Mouse (Mus musculus) c-Kit-positive CD71-positive TER-119-positive erythroid progenitor cells, embryonic 14.5 days (primary cell): ENCODE data around the gene Card10.
"Not testable (repeated sequence)": the region's sequence is repeated elsewhere in the genome, so short reads cannot be mapped to it uniquely, and the experiment has no call there.

Experiments
- DNase-seq: peaks from one replicate; pipeline ENCODE4 v3.0.0-alpha.2; 2013; ENCODE audit warnings: low spot score

Gene Card10

DNA sequence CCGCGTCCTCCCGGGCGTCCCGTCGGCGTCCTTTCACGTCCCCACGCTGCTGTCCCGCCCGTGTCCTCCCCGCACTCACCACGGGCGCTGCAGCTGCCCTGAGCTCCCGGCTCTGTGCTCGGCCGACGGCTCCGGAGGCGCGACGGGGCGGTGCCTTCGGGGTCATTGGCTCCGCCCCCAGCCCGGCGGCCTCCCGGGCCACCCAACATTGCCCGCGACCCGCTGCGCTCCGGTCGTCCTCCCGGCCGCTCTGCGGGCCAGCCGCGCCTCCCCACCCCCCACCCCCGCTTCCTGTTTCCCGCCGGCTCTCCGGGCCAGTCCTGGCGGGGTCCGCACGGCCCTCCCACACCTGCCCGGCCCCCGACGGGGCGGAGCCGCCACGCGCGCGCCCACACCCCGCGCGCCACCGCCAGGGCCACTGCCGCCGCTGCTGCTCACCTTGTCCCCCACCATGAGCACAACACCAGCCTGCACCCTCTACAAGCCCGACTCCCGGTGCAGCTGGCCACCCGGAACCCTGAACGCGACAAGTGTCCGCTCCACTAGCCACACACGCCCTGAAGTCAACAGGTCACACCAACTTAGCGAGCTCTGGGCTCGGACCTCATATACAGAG lies at the start of gene Card10:
Gene Card10 (minus strand): TSS at position 267 of the 616 bp plus-strand sequence.
- no peak for DNase-seq

DNA sequence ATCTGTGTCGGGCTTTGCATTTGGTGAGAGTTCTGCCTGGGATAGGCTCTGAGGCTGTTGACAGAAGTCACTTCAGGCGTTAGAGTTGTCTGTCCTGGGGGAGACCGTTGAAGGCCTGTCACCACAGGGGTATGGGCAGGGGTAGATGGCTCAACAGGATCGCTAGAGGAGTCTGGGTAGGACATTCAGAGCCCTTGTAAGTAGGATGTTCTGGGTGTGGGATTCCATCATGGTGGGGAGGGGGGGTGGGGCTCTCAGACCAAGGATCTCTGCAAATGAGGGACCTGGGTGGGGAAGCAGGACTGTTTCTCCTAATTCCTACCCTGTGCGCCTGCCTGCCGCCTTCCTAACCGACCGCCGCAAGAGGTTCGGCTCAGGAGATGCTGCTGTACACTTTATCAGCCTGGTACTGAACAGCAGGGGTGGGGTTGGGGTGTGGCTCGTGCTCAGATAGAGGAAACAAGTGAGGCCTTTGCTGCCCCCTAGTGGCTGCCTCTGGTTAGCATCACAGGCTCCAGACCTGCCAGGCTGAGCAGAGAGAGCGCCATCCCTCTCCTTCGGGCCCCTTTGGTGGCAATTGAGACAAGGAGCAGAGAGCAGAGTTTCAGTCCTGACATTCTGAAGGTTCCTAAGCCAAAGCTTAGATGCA lies 48.8 kb upstream of the Card10 start:
- DNase-seq = peak; percentile 97

DNA sequence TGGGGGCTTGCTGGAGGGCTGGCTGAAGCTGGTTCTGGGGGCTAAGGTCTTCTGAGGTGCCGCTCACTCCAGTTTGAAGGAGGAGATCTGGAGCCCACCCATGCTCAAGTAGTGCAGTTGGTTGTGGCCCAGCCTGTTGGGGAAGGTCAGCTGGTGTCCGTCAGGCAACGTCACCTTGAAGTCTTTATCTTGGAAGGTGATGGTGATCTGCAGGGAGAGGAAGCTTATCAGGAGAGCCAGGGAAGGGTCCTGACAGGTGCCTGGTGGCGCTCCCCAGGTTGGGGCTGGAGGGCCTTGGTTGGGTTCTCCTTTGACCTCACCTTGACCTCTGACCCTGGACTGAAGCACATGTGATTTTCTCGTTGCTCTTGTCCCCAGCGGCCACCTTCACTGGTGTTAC lies 48.1 kb upstream of the Card10 start:
- no peak for DNase-seq

DNA sequence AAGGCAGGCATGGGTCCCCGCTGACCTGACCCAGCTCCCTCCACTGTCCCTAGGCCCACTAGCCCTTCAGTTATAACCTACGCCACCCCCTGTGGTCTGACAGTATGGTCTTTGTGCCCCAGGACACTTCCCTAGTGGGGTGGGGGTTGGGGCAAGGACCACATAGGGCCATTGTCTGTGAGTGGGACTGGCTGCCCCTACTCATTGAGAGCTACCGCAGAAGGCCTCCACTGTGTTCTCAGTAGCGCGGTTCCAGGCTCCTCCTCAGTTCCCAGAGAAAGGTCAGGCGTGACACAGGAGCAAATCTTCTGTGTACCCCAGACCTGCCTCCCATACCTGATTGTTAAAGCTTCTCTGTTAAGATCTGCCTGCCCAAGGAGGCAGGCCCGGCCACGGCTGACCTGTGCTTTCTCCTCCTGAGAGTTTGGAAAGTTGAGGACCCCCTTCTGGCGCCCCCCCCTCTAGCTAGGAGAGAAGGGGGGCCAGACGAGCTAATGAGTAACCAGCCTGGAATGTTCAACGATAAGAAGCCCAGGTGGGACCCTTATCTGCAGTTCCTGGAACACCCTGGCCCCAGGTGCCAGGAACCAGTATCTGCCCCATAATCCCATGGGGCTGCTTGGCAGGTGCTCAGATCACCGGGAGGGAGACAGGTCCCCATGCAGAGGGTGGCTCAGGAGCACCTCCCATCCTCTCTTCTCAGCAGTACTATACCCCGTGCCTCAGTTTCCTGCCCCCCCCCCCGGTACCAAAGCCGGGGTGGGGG lies 47.4 kb upstream of the Card10 start:
- no peak for DNase-seq

DNA sequence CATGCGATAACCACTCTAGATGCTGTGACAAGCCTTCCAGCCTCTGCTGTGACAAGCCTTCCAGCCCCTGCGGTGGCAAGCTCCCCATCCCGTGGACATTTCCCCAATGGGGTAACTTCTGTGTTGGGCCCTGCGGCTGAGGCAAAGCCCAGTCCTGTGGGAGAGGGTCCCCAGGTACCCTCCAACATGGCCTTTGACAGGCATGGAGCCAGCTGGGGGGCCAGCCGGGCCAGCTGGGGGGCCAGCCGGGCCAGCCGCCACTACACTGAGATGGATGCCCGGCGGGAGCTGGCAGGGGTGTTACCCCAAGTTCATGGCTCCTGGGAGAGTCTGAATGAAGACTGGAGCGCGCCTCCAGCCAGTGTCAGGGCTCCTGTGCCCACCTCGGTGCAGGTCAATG lies 46.6 kb upstream of the Card10 start:
- DNase-seq = no peak

DNA sequence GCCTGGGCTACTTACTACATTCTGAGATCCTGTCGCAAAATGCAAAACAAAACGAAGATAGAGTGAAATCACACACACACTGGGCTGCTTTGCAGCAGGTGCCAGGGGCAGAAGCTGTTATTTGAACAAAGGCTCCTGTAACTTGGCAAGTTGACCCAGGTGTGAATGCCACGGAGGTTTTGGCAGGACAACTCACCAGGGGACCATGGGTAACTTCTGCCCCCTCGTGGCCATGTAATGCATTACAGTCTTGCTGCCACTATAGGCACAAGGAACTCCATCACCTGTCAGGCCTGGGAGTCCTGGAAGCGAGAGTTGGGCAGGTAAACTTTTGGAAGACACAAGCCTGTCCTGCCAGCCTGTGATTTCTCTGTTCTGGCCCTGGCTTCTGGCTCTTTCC lies 45.6 kb upstream of the Card10 start:
- DNase-seq = peak; percentile 80

DNA sequence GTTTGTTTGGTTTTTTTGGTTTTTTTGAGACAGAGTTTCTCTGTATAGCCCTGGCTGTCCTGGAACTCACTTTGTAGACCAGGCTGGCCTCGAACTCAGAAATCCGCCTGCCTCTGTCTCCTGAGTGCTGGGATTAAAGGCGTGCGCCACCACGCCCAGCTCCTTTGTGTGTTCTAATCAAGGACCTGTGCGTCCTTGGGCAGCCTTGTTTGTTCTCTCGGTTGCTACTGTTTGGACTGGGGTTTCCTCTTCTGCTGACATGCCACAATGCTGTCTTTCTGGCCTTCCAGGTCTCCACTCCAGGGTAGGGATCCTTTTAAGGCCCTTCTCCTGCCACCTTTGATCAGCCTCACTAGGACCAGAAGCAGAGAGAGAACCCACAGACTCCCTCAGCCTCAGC lies 44.0 kb upstream of the Card10 start:
- not testable (repeated sequence) for DNase-seq

DNA sequence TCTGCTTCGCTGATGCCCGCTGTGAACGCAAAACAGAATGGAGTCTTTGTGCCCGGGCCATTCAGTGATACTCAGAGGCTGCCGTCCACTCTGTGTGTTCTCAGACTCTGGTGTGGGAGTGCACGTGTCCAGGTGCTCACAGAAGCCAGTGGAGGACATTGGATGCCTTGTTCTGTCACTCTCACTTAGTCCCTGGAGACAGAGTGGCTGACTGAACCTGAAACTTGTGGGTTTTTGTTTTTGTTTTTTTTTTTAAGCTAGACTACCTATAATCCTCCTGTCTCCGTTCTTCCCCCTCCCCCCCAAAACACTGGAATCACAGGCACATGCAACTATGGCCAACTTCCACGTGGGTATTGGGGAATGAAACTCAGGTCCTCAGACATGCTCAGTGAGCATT lies 43.5 kb upstream of the Card10 start:
- DNase-seq = no peak

DNA sequence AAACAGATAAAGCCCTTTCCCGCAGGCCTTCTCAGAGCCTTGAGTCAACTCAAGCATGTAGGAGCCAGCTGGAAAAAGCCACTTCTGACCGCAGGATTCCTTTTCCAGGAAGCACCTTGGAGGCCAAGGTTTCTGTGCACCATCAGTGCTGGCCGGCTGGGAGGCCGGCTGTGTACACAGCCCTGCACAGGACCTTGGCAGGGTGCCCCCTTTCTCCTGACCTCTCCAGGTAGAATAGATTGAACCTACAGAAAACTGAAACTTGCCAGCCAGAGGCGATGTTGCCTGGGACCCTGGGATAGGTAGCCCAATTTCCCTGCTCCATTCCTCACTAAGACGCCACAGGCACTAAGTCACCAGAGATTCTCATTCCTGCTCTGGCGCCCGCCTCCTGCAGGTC lies 43.0 kb upstream of the Card10 start:
- no peak for DNase-seq

DNA sequence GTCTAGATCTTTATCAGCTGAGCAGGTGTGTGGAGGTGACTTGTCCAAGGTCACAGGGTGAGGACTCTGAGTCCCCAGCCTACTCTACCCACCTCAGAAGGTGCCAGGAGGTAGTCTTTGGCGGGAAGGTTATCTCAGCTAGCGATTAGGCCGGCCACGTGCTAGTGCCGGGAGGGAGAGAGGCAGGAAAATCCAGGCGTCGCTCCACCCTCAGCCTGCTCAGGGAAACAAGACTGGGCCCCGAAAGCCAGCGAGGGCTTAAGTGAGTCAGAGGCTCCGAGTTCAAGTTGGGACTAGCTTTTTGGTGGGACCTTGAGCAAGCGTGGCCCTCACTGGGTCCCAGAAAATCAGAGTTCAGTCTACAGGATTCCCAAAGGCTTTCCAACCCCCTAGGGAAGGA lies 42.5 kb upstream of the Card10 start:
- no peak for DNase-seq

DNA sequence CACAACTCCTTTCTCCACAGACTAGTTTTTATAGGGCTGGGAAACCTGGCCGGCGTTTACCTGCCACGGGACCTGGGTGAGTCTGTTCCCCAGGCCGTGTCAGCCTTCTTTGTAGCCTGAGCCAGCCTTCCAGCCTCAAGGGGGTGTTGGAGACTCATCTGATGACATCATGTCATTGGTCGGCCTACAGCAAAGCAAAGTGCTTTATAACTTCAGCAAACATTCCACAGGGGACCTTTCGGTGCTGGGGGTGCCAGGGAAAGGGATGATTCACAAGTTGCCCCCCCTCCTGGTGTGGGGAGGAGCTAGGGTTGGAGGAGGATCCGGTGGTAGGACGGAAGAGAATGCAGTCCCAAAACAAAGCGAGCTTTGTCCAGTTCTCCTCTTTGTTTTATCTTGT lies 41.9 kb upstream of the Card10 start:
- no peak for DNase-seq

DNA sequence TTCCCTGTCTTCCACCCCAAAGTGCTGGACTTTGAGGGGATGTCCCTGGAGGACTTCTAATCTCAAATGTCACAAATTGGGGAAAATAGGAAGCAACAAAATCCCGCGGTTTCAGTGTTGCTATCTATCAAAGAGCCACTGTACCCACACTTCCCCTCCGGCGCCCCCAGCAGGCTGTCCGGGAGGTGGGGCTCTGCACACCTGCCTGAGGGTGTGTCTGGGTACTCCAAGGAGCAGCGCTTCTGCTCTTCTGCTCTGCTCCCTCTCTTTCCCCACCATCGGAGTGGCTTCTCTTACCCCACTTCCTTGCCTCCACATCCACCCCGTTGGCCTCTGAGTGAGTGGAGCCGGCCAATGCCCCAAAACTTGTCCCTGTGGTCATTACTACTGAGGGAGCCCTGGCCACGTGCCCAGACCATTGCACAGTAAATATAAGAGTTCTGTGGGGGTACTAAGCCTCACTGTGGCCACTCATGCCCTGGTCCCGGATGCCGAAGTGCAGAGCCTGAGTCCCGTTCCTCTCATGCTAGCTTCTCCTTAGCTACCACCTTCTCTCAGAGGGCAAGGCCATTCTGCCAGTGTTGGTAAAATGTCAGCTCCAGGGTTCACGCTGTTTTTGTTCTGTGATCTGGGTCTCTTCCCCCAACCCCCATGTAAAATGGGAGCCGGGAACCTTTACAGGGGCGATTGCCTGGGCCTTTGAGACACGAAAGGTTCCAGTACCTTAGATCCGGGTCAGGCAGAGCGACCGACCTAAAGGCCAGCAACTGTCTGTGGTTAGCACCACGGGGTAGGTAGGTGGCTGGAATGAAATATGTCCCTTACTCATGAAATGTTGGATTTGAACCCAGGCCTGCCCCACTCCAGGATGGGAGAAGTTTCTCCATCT lies 41.0 kb upstream of the Card10 start:
- no peak for DNase-seq

DNA sequence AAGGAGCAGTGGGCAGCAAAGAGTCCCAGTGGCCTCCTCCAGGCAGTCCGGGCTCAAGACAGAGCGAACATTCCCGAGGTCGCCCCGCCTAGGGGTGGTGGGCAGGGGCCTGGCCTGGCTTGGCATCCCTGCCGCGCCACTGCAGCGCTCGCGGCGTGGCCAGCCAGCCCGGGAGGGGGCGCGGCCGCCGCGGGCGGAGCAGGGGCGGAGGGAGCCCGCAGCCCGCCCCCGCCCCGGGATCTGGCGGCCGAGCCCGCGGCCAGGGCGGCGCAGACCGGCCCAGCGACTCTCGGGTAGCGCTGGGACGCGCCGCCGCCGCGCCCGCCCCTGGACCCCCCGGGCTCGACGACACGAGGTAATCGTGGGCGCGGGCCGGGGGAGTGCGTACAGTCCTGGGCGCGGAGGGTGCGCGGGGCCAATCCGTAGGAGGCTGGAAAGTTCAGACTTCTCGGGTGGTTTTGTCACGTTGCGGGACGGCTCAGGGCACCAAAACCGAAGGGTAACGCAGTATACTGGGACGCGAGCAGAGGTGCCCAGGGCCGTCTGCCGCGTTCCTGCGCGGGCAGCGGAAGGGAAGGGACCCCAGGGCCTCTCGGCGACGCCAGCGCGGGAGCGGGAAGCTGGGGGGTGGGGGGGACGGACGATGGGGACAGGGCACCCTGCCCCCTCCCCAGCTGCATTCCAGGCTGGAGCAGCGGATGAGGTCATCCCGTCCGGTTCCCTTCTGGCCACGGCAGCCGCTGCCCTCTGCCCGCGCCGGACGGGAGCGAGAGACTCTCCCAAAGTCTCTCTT lies 39.7 kb upstream of the Card10 start, which contains the start of gene Cdc42ep1:
Gene Cdc42ep1 (plus strand): TSS at position 254 of the 793 bp plus-strand sequence.
- no peak for DNase-seq

DNA sequence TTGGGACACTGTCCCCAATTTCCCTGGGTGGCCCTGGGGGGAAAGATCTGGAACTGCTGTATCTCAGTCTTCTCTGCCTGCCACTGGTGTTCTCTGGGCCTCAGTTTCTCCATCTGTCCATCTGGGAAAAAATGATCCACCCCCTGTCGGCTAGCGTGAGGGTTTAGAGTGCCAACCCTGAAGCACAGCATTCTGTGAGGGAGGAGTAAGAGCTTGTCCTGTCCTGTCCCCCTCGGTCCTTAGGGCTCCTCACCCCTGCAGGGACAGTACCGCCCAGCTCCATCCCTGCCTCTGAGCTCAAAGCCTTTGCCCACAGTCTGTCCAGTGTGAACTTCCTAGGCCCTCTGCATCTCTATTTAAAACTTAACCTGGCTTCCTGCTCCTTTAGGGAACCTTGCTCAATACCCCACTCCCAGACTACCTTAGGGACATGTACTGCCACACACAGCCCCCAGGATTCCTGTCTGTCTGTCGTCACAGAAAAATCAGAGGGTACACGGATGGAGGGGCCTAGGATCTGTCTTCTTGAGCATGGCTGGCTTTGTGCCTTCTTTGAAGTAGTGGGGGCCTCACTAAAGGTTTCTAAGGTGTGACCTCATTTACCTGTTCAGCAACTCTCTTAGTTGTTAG lies 38.4 kb upstream of the Card10 start:
- no peak for DNase-seq

DNA sequence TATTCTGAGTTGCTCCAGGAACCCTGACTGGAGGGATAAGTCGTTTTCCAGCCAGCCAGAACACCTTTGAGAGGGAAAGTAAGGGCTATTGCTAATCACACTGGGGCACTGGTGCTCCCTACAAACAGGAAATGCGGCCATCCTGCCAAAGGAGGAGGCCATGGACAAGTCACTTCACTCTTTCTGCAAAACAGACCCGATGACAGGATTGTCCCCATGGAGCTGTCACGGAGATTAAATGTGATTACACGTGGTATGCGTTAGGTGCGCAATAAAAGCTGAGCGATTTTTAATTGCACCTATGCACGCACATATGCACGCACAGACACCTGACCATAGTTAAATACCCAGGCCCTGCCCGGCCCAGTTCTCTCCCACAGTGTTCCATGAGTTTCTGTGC lies 37.9 kb upstream of the Card10 start:
- DNase-seq = no peak

DNA sequence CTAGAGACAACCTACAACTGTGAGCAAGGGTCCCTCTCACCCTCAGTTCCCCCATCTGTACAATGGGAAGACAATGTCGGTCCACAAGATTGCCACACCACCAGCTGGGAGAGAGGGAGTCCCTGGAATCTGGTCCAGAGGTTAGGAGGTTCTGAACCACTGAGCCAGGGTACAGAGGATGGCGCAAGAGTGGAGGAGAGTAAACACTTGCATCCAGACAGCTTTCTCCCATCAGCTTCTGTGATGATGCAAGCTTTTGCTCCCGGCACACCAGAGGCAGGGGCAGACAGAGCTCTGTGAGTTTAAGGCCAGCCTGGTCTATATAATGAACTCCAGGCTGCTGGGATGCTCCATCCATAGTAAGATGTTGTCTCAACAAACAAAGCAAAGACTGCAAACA lies 37.4 kb upstream of the Card10 start:
- DNase-seq = no peak

DNA sequence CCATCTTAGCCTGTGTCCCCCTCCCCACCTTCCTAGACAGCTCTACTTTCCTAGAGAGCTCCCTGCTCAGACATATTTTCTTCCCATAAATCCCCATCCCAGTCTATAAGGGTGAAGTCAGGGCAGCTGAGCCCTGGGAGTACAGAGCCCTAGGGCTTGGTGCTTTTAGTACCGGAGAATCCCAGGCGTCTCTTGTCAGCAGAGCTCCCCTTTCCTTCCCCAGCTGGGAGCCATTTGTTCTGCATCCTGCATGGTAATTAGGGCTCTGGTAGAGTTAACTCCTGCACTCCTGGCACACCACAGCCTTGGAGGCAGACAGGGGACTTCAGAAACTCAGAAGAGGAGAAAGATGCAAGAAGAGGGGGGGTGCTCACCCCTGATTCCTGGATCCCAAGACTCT lies 36.9 kb upstream of the Card10 start:
- DNase-seq = no peak

DNA sequence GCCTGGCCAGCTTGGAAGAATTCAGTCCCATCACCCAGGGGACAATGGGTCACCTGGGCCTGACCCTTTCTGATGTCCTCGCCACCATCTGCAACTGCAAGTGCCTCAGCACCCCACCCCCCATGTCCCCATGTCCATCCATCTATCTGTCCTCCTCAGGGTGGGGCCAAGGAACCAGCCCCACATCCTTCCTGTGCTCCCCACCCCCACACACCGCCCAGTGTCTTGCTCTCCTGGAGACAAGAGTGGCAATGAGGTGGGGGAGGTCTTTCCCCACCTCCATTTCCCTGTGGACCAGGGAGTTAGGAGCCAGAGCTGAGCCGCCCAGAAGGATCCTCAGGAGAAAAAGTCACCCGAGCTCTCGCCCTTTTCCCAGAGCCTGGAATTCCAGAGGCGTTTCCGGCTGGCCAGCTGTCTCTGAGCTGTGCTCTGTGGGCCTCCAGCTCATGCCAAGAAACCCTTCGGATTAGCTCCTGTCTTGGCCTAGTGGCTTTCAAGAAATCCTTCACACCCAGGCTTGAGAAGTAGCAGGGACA lies 33.3 kb upstream of the Card10 start:
- no peak for DNase-seq

DNA sequence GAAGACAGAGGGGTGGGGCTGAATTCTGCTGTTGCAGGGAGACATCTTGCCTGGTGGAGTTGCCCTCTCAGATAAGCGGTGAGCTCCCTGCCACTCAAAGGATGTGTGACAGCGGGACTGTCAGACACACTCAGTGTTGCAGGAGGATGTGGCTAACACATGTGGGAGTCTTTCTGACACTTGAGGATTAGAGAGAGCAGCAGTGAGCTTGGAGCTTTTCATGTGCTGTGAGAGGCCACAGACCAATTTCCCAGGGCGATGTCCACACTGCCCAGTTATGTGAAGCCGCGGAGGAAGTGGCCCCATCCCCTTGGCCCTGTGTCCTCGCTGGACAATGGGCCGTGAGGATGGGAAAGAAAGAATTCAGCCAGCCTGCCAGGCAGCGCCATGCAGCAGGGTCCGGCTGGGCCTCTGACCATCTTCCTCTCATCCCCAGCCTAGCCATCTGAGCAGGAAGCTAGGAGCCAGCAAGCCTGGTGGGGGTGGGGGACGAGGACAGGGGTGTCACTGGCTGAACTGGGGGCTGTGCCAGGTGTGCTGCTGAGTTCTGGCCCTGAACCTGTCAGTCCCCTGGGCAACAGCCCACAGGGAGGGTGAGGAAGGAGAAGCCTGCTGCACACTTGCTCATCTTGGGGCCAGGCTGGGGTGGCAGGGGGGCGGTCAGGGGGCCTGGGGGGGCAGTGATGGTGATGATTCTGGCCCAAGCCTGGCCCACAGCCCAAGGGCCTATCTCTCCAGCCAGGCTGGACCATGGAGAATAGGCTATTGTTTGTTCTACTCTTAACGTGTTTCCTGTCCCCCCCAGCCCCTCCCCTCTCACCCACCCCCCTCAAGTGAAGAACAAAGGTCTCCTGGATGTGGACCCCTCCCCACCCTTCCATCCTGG lies 32.6 kb upstream of the Card10 start:
- DNase-seq = peak; percentile 49
